Mouse (Mus musculus): ENCODE measurements around the gene Ptgir.

DNA sequence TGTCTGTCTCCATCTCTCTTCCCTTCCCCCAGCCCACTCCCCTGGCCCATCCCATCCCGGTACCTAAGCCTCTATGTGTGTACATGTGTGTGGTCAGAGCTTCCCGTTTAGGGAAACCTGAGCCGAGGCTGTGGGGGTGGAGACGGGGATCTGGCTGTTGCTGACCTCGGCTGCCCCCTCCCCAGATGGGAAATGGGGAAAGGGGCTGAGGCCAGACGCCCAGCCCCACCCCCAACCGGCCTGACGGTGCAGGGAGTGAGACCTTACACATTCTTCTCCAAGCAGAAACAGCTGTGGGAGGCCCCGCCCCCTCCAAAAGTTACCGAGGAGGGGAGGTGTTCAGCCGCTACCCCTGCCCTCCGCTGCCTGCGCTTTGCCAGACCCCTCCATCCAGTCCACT, 29.7 kb upstream of the Ptgir start:
- TF ChIP-seq CTCF (IDR thresholded peaks at IDR 0.05; ENCODE audit: control insufficient read depth, insufficient read depth, insufficient read length), result no peak
- no peak for TF ChIP-seq MYOD1 (IDR thresholded peaks at IDR 0.05; ENCODE audit: control insufficient read depth, insufficient read length, low read depth)
- TF ChIP-seq FOSL1 (IDR thresholded peaks at IDR 0.05; ENCODE audit: insufficient read depth, low read length, poor library complexity, severe bottlenecking), result no peak
- no peak for TF ChIP-seq USF1 (IDR thresholded peaks at IDR 0.05; ENCODE audit: low read depth)

All from C2C12 (cell line).